Mouse (Mus musculus) hindbrain, postnatal 0 days (tissue): ENCODE measurements around the gene Pcbp4. TPM values are rescaled to one million over a fixed set of nuclear protein-coding genes. Genes with fewer than 3 reads are reported as not detected.
A peak's percentile ranks its signal among the peaks of the same experiment; 100 is the strongest.

Experiments
- ATAC-seq: fragments of 200-750 bp; cut with Nextera tagmentation; 2 replicates; pipeline ENCODE4 v1.8.0; 2017; ENCODE audit warnings: mild to moderate bottlenecking, moderate TSS enrichment, moderate library complexity
- DNase-seq: peaks from one replicate; pipeline ENCODE4 v3.0.0-alpha.2; 2015; ENCODE audit warnings: low spot score
- H3K27ac ChIP-seq: fragments of 300-500 bp; sonication (generic); 2 replicates; pipeline ENCODE4 v1.5.1; 2014; ENCODE audit warnings: mild to moderate bottlenecking
- H3K27me3 ChIP-seq: fragments of 300-500 bp; sonication (generic); 2 replicates; pipeline ENCODE4 v1.6.1; 2014; ENCODE audit warnings: low read length, mixed read lengths; ENCODE audit not compliant: insufficient read depth
- H3K36me3 ChIP-seq: fragments of 300-500 bp; sonication (generic); 2 replicates; pipeline ENCODE4 v1.6.1; 2014; ENCODE audit warnings: low read length, mixed read lengths; ENCODE audit not compliant: insufficient read depth
- H3K4me1 ChIP-seq: fragments of 300-500 bp; sonication (generic); 2 replicates; pipeline ENCODE4 v1.6.1; 2014; ENCODE audit warnings: antibody characterized with exemption, low read length, mixed read lengths; ENCODE audit not compliant: insufficient read depth
- H3K4me2 ChIP-seq: fragments of 300-500 bp; sonication (generic); 2 replicates; pipeline ENCODE4 v1.6.1; 2014; ENCODE audit warnings: low read depth, mild to moderate bottlenecking, low read length, moderate library complexity, mixed read lengths
- H3K4me3 ChIP-seq: fragments of 300-500 bp; sonication (generic); 2 replicates; pipeline ENCODE4 v1.5.1; 2014; ENCODE audit warnings: low read length
- H3K9ac ChIP-seq: fragments of 300-500 bp; sonication (generic); replicated peaks from 2 replicates; pipeline ENCODE4 v1.6.1; 2014; ENCODE audit warnings: mild to moderate bottlenecking, low read length, moderate library complexity, mixed read lengths
- H3K9me3 ChIP-seq: fragments of 300-500 bp; sonication (generic); 2 replicates; pipeline ENCODE4 v1.6.1; 2016; ENCODE audit warnings: low read length, mixed read lengths
- CTCF ChIP-seq: IDR thresholded peaks from 2 replicates; pipeline ENCODE4 v1.5.1; 2016; ENCODE audit warnings: antibody characterized with exemption, control low read depth, low read depth
- WGBS: fragments of 180-500 bp; shearing (Covaris S2); extraction: QIAGEN DNeasy Blood & Tissue Kit; methylation state at CpG from one replicate; pipeline ENCODE4 v1.1.7; 2014; 5-methylcytosine and 5-hydroxymethylcytosine counted together
- polyA plus RNA-seq: library from polyadenylated mRNA; unstranded; fragments of >200 nt; fragmentation: Nextera tagmentation; extraction: Ambion mirVana; gene quantifications from 2 replicates; pipeline ENCODE4 v1.2.1, GENCODE M21; 2015
- total RNA-seq: library from RNA; depleted of rRNA; stranded (reverse); fragments of >200 nt; gene quantifications from 2 replicates; pipeline ENCODE4 v1.2.3, GENCODE M21; 2014

The Pcbp4 gene
- total and polyA plus RNA-seq, 2 experiments from 2014 or later: 228 to 623 TPM

DNA sequence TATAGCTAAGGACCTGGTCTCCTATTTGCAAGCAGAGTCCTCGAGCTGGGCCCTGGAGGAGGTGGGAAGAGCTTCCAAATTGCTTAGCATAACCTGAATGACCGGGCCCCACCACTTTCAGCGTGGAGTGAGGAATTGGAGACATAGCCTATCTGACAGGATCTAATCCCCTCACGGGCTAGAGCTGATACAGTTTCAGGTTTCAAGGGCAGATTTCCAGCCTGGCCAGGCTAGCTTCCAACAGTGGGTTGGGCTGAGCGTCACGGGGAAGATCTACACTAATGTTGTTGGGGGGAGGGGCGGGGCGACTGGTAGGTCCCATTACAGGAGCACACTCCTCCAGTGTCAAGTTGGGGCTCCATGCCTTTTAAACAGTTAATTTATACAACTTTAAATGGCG lies 2.4 kb upstream of the Pcbp4 start:
- ATAC-seq: no peak
- TF ChIP-seq CTCF: no peak

GRCm38 (mm10) chr9:106451298-106451697 lies 1.8 kb upstream of the Pcbp4 start:
- H3K36me3 ChIP-seq: no peaks in the 10 kb centered on the region
- ATAC-seq (no peak), DNase-seq (no peak)
- peaks cover 26% of the 10 kb centered on the region for H3K4me1 ChIP-seq
- no peak overlapping the region for H3K4me2 ChIP-seq
- no peaks in the 10 kb centered on the region for H3K9me3 ChIP-seq
- TF ChIP-seq CTCF: no peak
- 71% methylated on average over 11 of the region's 11 CpGs for WGBS
- H3K27ac ChIP-seq: no peak overlapping the region
- H3K27me3 ChIP-seq: no peaks in the 10 kb centered on the region
- H3K4me3 ChIP-seq: no peak overlapping the region
- no peak overlapping the region for H3K9ac ChIP-seq

More for the DNA sequence above, 2.4 kb upstream of the Pcbp4 start:
- H3K27ac ChIP-seq: no peak overlapping the region
- H3K9me3 ChIP-seq: no peaks in the 10 kb centered on the region
- no peak overlapping the region for H3K4me3 ChIP-seq
- H3K36me3 ChIP-seq: no peaks in the 10 kb centered on the region
- peaks cover 20% of the 10 kb centered on the region for H3K4me1 ChIP-seq
- H3K9ac ChIP-seq: no peak overlapping the region
- WGBS: 31% methylated on average over 9 of the region's 9 CpGs
- DNase-seq: peak; percentile 51
- H3K27me3 ChIP-seq: no peaks in the 10 kb centered on the region
- H3K4me2 ChIP-seq: no peak overlapping the region

GRCm38 (mm10) chr9:106451899-106452298 lies 1.2 kb upstream of the Pcbp4 start:
- ATAC-seq: no peak
- 79% methylated on average over 2 of the region's 2 CpGs for WGBS
- peaks cover 30% of the 10 kb centered on the region for H3K4me1 ChIP-seq
- H3K9me3 ChIP-seq: no peaks in the 10 kb centered on the region
- H3K4me3 ChIP-seq: no peak overlapping the region
- H3K36me3 ChIP-seq: no peaks in the 10 kb centered on the region
- no peaks in the 10 kb centered on the region for H3K27me3 ChIP-seq
- no peak overlapping the region for H3K27ac ChIP-seq
- DNase-seq: no peak
- TF ChIP-seq CTCF: no peak
- H3K9ac ChIP-seq: no peak overlapping the region
- no peak overlapping the region for H3K4me2 ChIP-seq

- WGBS: 32% methylated on average over 6 of the region's 6 CpGs
- peaks cover 33% of the 10 kb centered on the region for H3K4me1 ChIP-seq
- H3K27ac ChIP-seq: peak overlapping the region; percentile 94; the same call in 1 of the 2 replicates
- H3K4me2 ChIP-seq: peak overlapping the region; percentile 92
- ATAC-seq (no peak), DNase-seq (no peak)
- TF ChIP-seq CTCF: no peak
- H3K36me3 ChIP-seq: no peaks in the 10 kb centered on the region
- no peak overlapping the region for H3K9ac ChIP-seq
- H3K9me3 ChIP-seq: no peaks in the 10 kb centered on the region
- H3K27me3 ChIP-seq: no peaks in the 10 kb centered on the region
- H3K4me3 ChIP-seq: no peak overlapping the region
Measured at GRCm38 (mm10) chr9:106452351-106452750, 740 bp upstream of the Pcbp4 start.

GRCm38 (mm10) chr9:106452821-106453220 lies 270 bp upstream of the Pcbp4 start:
- DNase-seq (peak; percentile 55), ATAC-seq (peak; percentile 0; the same call in 1 of the 2 replicates)
- H3K4me3 ChIP-seq: peak overlapping the region; percentile 70
- no peak for TF ChIP-seq CTCF
- no peaks in the 10 kb centered on the region for H3K36me3 ChIP-seq
- H3K4me1 ChIP-seq: peaks cover 34% of the 10 kb centered on the region
- peak overlapping the region; percentile 92 for H3K4me2 ChIP-seq
- H3K9me3 ChIP-seq: no peaks in the 10 kb centered on the region
- 0% methylated on average over 7 of the region's 7 CpGs for WGBS
- no peaks in the 10 kb centered on the region for H3K27me3 ChIP-seq
- peak overlapping the region; percentile 94 for H3K27ac ChIP-seq
- peak overlapping the region; percentile 85; the same call in 1 of the 2 replicates for H3K9ac ChIP-seq

- Histone ChIP-seq H3K4me2 (peak overlapping the region; percentile 92), H3K9ac (peak overlapping the region; percentile 85), H3K9me3 (no peaks in the 10 kb centered on the region), H3K27ac (peak overlapping the region; percentile 94), H3K27me3 (no peaks in the 10 kb centered on the region), H3K36me3 (no peaks in the 10 kb centered on the region), H3K4me1 (peaks cover 35% of the 10 kb centered on the region), H3K4me3 (peak overlapping the region; percentile 70)
- 4% methylated on average over 14 of the region's 20 CpGs for WGBS
- TF ChIP-seq CTCF: no peak
- ATAC-seq (peak; percentile 4; the same call in 1 of the 2 replicates), DNase-seq (peak; percentile 60)
Measured at GRCm38 (mm10) chr9:106454071-106454761, 1.1 kb downstream of the Pcbp4 start.
